Mouse (Mus musculus) embryo, embryonic 10 days (tissue): ENCODE measurements around the gene Glis3.

Experiments used
- DNase-seq: peaks from one replicate; pipeline ENCODE4 v3.0.0-alpha.2; 2015; ENCODE audit warnings: low spot score

Glis3 gene

GRCm38 (mm10) chr19:28533576-28533975, 146.3 kb downstream of the Glis3 start:
- no peak for DNase-seq

DNA sequence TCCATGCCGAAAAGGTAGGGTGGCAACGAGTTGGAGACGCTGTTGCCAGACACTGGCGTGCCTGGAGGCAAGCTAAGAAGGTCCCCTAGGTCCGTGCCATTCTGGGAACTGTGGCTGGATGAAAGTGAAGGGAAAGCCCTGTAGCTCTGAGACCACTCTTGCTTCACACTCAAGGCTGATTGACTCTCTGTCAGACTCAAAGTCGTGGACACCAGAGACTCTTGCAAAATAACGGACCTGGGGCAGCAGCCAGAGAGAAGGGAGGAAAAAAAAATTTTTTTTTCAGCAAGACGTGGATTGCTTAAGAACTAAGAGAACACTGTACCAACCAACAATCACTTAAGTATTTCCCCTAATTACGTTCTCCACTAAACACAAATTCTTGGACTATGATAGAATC, 148.1 kb downstream of the Glis3 start:
- DNase-seq = no peak

DNA sequence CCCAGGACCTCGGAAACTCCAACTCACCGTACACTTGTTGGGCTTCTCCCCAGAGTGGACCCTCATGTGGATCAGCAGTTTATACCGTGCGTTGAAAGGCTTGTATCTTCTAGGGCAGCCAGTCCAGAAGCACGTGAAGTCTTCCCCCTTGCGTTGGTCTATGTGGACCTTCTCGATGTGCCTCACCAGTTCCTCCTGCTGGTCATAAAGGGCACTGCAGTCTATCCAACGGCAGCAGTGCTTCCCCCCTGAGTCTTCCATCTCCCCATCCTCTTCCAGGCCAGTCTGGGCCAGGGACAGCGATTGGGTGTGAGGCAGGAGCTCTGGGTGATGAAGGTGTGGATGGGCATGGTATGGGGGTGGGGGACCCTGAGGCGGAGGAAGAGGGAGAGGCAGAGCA, 149.0 kb downstream of the Glis3 start:
- peak; percentile 70 for DNase-seq

DNA sequence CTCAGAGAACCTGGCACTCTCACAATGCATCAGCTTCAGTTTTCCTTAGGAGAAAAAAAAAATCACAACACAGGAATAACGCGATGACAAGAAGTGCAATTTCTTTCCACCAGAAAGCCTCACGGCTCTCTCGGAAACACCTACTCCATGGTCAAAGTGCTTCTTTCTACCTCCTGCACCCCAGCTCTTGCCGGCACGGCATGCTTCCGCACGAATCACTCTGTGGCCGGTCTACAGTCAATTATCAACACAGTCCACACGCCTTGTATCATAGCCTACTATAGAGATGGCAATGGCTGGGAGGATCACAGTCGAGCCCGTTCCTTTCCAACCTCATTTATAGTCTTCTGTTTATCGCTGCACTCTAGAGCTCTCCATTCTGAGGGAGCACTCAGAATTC, 150.9 kb downstream of the Glis3 start:
- no peak for DNase-seq

DNA sequence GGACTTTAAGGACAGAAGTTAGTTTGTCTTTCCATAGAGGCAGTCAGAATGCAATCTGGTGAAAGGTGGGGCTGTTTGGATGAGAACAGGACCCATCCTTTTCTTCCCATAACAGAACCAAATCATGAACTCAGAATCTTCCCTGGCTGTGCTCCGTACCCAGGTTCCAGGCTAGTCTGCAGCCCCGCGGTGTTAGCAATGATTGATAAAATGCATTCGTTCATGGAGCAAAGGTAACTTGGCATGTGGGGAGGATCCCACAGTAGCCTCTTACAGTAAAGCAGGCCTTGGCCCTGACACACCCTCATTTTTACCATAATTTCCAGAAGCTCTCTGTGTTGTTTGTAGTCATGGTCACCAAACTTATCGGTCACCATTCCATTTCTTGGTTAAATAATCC, 152.4 kb downstream of the Glis3 start:
- DNase-seq = no peak

DNA sequence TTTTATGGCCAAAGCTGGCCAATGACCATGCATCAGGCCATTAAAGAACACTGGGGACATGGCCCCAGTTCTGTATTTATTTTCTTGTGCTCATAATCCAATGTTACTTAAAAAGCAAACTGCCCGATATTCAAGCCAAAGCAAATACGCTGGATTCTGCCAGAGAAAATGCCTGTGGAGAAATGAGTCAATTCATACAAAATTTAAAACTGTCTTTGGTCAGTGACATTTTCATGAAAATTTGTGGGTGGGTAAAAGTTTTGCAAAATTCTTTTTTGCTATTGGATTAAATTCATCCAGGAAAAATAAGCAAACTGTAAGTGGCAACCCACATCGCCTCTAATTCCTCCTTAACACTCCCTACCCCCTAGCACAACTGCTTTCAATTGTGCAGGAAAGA, 154.5 kb downstream of the Glis3 start:
- no peak for DNase-seq

- no peak for DNase-seq
These were observed 157.6 kb downstream of the Glis3 start for GRCm38 (mm10) chr19:28522289-28522688.

DNA sequence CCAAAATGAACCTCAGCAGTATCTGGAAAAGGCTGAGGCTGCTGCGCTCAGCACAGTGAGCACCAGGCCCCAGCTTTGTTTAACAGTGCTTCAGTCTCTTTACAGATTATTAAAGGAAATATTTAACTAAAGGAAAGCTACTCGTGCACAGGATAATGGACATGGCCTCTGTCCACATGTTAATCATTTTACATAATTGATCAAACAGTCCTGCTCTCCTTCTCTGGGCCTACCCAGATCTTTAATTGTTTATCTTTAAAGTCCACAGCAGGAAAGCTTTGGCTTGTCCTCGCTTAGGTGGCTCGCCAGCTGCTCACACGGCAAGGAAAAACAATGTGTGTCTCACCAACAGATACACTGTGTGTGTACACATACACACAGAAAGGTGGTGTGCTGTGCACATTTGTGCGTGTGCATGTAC, 159.1 kb downstream of the Glis3 start:
- no peak for DNase-seq

DNA sequence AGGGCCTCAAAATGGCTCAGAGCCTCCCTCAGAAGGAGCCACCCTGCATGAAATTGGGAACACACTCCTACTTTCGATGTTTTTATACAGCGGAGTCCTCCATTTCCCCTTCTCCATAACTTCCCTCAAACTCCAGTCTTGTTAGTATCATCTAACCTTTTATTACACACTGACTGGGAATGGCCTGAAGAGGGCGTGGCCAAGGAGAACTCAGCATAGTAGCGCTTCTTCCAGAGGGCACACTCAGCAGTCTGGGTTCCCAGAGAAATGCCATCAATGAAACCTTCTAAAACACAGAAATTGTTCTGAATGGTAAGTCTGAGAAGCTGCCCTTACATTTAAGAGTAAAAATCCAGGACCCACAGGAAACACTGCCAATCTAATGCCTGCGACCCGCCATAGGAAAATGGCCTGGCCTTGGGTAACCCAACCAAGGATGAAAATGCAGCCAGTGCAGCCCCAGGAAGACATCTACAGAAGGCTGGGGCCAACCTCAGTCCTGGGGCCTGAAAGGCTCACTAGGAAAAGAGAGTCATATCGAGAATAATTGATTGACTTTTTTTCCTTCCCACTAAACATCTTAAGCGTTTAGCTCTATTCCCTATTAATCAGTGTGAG, 159.6 kb downstream of the Glis3 start:
- no peak for DNase-seq

GRCm38 (mm10) chr19:28519296-28519695, 160.6 kb downstream of the Glis3 start:
- no peak for DNase-seq

DNA sequence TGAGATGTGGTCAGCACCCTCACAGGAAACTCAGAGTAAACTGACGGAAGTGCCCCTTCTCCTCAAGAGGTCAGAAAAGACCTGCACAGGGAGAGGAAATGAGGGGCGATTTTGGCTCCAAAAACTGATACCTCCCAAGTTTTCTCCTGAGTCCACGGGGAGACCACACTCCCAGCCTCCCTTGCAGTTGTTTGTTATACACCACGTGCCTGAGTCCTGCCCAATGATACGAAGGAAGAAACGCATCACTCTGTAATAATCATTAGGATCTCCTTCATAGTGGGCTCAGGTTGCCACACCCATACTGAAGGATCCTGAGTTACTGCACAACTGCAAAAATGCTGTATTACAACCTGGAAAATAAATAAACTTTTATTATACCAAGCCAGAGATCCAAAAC, 161.0 kb downstream of the Glis3 start:
- no peak for DNase-seq

DNA sequence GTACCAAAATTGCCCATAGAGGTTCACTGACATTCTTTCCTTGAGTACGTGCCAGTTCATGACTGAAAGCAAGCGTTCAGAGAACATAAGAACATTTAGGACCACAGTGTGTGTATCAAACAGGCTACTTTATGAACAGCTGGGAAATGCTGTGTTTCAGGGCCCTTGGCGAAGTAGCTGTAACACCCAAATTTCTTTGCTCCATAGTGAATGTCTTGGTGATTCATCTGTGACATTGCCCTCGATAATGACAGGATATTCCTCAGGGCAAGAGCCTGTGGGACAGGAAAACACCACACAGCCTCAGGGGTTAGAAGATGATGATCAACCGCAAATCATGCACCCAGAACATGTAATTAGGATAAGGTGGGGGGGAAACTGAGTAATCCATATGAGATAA, 161.6 kb downstream of the Glis3 start:
- no peak for DNase-seq

DNA sequence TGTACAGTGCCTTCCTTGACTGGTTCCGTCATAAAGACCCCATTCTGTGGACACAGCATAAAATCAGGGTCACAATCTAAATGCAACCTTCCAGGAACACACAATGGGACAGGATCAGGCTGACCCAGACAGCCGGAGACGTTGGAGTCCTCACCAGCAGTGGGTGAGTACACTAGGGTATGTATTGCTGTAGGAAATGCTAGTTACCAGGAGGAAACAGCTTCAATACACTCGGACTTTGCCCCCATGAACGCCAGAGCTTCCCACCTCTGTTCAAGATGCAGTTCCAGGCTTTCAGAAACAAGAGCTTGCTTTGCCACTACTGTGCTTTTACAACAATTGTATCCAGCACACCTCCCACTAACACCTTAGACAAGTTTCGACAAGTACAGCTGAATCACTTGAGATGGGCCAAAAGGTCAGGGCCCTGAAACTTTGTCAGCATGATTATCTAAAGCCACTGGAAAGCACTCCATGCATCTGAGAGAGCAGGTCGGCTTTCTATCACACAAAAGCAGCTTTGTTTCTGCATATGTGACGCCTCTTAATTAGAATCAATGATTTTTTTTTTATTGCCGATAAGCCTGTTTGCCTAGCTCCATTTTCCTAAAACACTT, 162.3 kb downstream of the Glis3 start:
- peak; percentile 40 for DNase-seq

DNA sequence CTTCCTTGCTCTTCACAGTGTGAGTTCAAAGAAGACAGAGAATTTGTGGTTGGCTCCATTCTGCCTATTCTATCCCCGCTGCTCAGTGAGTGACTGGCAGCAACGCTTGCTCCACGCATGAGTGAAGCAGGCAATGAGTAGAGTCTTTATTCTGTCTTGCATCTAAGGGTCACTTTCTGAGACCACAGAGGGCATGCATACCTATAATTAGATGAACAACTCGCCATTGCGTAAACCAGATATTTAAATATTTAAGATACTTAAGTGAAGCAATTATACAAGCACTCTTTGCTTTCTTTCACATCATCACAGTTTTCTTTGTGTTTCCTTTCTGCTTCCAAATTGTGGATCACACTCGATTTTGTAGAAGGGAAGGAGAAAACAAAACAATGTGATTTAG, 163.4 kb downstream of the Glis3 start:
- no peak for DNase-seq

GRCm38 (mm10) chr19:28512475-28512874, 167.4 kb downstream of the Glis3 start:
- DNase-seq = no peak

DNA sequence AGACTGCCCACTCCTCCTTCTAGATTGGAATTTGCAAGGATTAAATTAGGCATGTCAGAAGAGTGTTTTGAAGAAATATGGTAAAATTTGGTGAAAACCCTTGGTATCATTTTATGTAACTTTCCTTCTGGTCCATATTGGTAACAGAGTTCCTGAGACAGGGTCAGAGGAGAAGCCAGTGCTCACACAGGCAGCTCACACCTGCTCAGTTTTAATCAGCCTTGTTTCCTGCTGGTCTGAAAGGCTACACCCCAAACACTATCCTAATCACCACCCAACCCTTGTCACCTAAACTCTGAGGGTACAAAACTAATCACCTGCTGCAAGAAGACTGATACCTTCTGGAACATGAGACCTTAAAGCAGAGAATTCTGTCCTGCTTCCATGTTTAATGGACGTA, 168.0 kb downstream of the Glis3 start:
- DNase-seq = no peak

- no peak for DNase-seq
These were observed 174.5 kb downstream of the Glis3 start for GRCm38 (mm10) chr19:28505376-28505775.

DNA sequence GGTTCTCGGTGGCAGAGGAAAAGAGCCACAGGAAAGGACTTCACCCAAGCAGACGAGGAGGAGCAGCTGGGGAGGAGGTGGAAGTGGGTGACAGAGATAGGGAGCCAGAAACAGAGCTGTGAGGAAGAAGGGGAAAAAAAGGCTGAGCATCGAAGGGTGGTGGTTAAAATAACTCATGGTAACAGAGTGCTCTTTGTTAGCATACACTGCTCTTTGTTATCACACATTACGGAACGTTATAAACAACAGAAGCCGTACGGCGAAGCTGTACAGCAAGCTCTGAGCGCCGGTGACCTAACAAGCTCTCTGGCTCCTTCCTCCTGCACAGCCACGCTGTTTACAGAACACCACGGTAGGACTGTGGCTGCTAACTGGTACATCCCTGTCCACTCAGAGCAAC, 176.9 kb downstream of the Glis3 start:
- no peak for DNase-seq

- DNase-seq = no peak
These were observed 178.9 kb downstream of the Glis3 start for GRCm38 (mm10) chr19:28500975-28501374.

DNA sequence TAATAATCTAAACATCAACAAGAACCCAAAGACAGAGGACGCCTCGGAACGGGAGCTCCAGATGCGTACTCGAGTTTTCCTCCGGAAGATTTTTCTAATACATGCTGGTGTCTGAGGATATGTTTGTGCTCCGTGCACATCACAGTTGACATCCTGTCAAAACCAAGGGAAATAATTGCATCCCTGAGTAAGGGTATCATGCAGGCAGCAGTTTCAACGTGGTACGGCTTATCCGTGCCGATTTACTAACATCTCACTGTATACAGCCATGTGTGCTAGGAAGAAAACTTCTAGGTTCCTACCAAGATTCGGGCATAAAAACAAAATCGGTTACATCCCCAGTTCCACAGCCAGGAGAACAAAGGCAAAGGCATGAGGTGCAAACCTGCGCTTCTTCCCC, 179.4 kb downstream of the Glis3 start:
- no peak for DNase-seq

DNA sequence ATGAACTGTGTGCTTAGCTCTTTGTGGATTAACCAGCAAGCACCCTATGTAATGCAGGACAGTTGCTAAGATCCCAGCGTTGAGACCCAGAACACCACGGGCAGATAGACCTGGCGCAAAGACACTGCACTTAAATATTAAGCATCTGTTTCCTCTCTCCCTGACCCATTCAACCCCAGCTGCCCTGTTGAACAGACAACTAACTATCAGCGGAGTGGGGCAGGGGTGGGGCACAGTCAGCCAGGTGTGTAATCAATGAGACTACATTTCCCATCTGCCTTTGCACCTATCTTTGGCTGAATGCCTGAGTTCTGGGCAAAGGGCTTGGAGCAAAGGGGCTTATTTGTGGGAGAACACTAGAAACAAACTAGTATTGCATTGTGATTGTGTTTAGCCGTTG, 180.1 kb downstream of the Glis3 start:
- no peak for DNase-seq

- no peak for DNase-seq
These were observed 184.0 kb downstream of the Glis3 start for GRCm38 (mm10) chr19:28495926-28496325.

GRCm38 (mm10) chr19:28493605-28494260, 186.1 kb downstream of the Glis3 start:
- DNase-seq = no peak

DNA sequence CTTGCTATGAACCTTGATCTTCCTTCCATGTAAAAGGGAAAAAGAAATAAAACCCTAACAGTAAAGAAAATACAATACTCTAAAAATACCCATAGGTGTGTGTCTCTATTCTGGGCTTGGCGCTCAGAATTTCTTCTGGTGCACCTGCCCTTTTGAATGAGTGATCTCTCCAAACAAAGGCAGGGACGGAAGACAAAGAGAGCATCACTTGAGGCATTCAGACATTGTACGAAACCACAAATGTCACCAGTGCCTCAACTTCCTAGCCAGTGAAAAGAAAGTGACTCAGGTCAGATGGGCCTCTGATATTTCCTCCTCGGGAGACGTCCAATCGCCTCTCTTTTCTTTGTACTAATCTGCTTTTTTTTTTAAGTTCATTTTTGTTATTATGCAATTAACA, 201.8 kb downstream of the Glis3 start:
- DNase-seq = peak; percentile 26
